Mouse (Mus musculus) cerebellum, adult 2 months (tissue): ENCODE measurements around the gene Pih1d1.

Experiments
- CTCF ChIP-seq: fragments of 200-500 bp; IDR thresholded peaks from 2 replicates; pipeline ENCODE4 v1.5.1; 2011; ENCODE audit warnings: low read depth, mild to moderate bottlenecking, control low read depth, low read length, moderate library complexity, borderline replicate concordance; ENCODE audit not compliant: insufficient read depth
- POLR2A ChIP-seq: fragments of 200-500 bp; IDR thresholded peaks from 2 replicates; pipeline ENCODE4 v1.6.1; 2011; ENCODE audit warnings: low read length, control low read depth, borderline replicate concordance; ENCODE audit not compliant: insufficient read depth

DNA sequence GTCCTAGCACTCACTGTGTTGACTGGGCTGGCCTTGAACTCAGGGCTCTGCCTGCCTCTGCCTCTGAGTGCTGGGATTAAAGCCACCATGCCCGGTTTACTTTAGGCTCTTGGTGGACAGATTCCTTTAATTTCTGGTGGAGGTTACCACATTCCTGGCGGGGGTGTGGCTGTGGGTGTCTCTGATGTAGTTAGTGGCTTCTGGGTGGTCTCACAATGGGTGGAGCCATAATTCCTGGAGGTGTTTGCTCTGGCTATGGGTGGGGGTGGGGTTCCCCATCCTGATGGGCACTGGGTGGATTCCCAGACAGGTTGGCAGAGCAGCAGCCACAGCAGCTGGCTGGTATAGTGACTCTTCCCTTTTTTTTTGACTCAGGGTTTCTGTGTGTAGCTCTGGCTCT lies 42.2 kb upstream of the Pih1d1 start:
- TF ChIP-seq POLR2A, result no peak
- TF ChIP-seq CTCF, result no peak
